Mouse (Mus musculus) lung, postnatal 14 days (tissue): ENCODE measurements around the gene Gpc6.
"Not testable (repeated sequence)": the region's sequence is repeated elsewhere in the genome, so short reads cannot be mapped to it uniquely, and the experiment has no call there.

Source experiments
- DNase-seq: peaks from one replicate; pipeline ENCODE4 v3.0.0; 2021

Gpc6 gene

DNA sequence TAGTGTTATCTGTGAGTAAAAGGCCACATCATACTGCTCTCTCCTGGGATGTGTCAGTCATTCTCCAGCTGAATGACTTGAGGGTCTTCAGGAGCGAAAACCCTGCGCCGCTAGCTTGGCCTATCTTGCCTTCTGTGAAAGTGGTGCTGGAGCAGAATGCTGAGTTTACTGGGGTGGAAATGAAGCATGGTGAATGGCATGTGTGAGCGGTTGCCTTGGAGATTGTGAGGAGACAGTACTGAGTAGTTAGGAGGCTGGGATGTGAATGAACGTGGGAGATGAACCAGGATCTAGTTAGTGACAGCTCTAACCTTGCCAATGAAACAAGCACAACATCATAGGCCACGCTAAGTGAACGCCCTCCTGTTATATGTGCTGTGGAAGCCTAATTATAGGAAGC lies 458.1 kb downstream of the Gpc6 start:
- DNase-seq: no peak

GRCm38 (mm10) chr14:117384096-117384770 lies 459.1 kb downstream of the Gpc6 start:
- no peak for DNase-seq

DNA sequence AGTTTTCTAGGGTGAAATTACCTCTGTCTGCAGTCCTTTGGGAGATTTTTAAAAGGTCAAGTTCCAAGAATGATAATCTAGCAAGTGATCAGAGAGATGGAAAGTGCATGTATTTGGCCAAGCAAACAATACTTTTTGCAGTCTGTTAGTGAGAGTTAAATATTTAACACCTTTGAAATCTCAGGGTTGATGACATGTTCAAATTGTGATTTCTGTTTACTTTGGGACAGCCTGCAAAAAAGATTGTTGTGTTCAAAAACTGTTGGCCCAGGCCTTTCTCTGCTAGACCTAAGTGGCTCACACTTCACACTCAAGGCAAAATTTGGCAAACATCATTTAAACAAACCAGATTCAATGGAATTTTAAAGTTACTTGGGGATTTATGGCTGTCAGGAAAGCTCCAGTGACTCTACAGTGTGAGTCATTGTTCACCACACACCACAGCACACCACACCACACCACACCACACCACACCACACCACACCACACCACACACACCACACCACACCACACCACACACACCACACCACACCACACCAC lies 460.7 kb downstream of the Gpc6 start:
- DNase-seq: no peak

GRCm38 (mm10) chr14:117390794-117391320 lies 465.7 kb downstream of the Gpc6 start:
- DNase-seq: no peak

DNA sequence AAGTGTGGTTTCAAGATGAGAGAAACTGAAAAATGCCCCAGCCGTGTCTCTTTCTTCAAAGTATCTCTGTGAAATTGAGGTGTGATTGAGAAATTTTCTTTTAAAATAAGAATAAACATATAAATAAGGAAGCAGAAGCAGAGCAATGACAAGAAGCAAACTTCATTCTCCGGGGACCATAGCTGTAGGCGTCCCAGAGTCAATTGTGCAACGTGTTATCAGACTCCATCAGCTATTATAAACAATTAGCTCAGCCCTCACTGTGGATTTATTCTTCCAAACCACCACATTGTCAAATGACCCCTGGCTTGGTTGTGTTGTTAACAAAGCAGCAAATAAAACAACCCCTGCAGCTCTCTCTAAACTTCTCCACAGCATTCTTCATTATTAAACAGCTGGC lies 466.3 kb downstream of the Gpc6 start:
- no peak for DNase-seq

GRCm38 (mm10) chr14:117397165-117397564 lies 472.1 kb downstream of the Gpc6 start:
- DNase-seq: no peak

DNA sequence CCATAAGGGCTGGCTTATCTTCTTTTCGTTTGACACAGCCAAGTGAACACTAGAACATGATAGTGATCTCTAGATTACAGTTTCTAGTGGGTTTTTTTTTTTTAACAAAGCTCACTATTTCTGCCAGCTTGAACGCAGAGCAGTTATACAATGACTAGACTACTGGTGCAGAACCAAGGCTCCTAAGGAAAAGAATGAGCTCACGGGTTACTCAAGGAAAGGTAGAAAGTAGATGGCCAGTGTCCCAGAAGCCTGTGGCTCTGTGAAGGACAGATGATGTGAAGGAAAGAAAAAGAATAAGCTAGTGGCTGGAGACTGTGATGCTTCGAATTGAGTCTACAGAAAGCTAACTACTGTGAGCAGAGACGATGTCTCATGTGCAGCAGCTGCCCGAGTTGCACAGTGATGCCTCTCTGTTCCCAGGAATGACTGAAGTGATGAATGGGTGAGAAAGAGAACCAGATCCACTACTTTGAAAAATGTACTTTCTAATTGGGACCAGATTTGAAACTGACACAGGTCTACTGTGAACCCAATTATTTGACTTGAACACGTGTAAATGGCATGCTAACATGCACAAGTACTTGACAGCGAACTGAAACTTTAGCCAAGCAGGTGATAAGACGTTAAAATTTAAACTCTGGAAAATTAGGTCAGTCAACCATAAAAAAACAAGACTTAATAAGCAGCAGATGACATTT lies 482.9 kb downstream of the Gpc6 start:
- no peak for DNase-seq

GRCm38 (mm10) chr14:117408525-117408835 lies 483.4 kb downstream of the Gpc6 start:
- no peak for DNase-seq

DNA sequence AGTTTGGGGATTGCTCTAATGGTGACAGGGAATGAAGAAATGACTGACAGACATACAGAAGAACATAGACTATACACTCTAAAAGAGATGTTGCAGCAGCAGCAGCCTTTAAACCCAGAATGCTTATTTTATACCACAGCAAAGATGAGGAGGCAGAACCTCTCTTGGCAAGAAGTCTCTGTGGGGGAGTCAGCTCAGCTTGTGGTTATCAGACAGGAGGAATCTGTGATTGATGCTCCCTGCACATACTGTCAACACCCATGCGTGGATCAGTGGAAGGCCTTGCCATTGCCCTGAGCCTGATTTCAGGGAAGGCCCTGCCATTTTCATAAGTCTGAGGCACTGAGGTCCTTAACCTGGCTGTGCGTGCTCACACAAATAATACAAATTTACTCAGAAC lies 484.7 kb downstream of the Gpc6 start:
- DNase-seq: no peak

DNA sequence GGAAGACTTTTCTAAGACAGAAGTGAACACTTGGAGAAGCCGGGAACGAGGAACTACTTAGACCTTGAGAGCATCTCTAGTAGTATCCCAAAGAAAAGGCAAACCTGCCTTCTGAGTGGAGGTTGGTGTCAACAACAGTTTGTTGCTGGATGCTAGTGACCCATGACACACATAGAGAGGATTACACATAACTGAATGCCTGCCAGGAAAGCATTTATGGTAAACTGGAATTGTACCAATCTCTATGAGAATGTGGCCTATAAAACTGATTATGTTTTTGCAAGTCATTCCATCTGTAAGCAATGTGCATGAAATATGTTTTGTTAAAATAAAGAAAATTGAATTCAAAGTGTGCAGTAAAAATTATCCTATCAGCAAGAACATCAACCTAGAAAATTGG lies 485.4 kb downstream of the Gpc6 start:
- DNase-seq: no peak

DNA sequence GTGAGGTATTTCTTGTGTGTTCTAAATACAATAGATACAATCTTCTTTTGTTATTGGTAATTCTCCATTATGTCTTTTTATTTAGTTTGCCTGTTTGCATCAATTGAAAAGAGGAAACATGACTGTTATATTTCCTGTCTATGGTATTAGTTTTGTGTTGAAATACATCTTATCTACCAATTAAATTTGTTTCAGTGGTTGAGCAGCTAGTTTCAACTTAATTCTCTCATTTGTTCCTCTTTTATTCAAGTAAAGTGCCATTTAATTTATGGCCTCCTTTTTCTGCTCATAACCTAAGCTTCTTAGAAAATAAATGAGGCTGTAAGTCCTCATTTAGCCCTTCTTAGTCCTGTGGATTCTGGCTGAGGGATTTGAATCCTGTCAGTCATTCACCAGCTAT lies 489.9 kb downstream of the Gpc6 start:
- DNase-seq: no peak

DNA sequence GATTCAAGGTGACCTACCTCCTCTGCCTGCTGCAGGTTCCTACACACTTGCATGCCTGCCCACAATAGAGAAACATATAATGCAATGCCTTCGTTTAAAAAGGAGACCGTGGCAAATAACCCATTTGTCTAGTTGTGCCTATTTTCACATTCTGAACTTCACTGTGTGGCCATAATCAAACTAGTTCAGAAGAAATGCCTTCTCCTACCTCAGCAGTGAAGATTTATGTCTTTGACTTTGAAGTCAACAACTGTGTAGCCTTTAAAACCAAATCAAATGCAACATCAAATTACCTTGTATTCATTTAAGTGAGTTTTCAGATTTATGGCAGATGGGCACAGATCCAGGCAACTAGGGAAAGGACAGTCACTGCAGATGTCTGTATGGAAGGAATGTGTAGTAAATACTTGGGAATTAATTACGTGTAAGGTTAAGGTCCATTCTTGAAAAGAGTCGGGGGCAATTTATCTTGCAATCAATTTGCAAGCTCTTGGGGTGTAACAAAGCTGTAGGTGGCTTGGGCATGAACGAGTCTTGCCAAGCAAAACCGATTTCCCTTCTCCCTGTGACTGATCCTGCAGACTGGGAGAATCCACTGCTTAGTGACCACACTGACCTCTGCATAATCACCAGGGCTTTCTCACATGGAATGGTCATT lies 494.6 kb downstream of the Gpc6 start:
- no peak for DNase-seq

DNA sequence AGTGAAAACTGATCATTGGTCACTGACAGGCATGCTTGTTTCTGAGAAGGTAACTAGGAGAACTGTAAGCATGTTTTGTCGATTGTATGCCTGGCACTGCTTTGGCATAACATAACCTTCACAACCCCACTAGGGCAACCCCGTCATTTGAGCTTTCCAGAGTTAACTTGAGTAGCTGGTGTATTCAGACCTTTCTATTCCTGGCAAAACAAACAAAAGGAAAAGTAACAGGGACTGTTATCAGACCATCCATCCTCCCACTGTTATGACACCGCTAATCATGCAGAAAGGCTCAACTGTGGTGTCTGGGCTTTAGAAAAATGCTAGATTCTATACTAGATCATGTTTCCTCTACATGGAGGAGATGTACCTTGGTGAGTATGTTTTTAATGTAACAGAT lies 496.1 kb downstream of the Gpc6 start:
- no peak for DNase-seq

- no peak for DNase-seq
These were observed 501.0 kb downstream of the Gpc6 start for GRCm38 (mm10) chr14:117426116-117426515.

DNA sequence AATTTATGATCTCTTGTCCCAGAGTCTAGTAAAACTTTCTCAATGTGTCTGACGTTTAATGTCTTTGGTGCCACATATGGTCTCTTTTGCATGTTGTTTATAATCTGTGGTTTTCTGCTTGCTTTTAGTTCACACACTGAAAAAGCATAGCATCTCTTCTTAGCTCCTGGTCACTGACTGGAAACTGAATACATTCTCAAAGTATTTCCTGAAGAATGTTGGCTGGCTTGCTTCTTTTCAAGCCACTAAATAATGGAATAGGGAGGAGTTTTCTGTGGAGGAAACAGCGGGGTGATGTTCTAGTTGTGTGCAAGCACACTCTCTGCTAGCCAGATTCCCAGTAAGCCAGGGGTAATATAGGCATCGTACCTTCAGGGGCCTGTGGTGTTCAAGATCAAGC lies 502.7 kb downstream of the Gpc6 start:
- DNase-seq: no peak

DNA sequence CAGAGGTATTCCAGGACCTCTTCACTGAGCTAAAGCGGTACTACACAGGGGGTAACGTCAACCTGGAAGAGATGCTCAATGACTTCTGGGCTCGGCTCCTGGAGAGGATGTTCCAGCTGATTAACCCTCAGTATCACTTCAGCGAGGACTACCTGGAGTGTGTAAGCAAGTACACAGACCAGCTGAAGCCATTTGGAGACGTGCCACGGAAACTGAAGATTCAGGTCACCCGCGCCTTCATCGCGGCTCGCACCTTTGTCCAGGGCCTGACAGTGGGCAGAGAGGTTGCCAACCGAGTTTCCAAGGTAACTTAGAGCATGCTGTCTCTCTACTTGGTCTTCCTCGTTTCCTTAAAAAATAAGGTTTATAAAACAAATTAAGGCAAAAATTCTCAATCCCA lies 510.6 kb downstream of the Gpc6 start:
- DNase-seq: no peak

DNA sequence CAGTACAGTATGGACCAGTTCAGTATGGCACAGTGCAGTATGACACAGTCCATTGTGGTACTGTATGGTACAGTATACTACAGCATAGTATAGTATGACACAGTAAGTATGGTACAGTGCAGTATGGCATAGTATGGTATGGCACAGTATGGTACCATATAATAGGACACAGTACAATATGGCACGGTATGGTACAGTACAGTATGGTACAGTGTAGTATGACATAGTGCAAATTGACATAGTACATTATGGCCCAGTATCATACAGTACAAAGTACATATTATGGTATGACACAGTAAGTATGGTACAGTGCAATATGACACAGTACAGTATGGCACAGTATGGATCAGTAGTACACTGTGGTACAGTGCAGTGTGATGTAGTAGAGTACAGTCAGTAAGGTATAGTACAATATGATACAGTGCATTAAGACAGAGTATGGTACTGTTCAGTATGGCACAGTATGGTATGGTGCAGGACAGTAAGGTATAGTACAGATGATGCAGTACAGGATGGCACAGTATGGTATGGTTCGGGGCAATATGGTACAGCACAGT lies 521.6 kb downstream of the Gpc6 start:
- not testable (repeated sequence) for DNase-seq

DNA sequence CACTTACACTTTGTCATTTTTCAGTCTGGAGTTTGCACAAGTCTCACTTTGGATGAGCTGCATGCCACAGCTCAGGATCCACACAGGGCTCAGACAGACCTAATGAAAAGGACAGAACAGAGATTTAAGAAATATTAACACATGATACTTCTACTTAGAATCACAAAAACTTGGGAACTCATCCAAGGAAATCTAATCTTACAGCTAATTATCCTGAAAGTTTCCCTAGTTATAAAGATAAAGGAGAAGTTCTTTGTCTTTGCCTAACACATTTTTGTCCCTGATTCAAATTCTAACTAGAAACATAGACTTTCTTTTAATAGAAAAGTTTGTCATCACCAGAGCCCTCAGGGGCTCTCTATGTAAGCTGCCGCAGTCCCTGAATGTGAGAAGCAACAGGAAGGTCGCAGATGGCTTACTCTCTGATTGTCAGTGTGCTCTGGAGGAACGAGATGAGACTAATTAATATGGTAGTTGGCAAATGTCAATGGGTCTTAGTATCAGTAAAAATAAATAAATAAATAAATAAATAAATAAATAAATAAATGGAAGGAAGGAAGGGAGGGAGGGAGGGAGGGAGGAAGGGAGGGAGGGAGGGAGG lies 526.4 kb downstream of the Gpc6 start:
- DNase-seq: no peak

- DNase-seq: no peak
These were observed 527.0 kb downstream of the Gpc6 start for GRCm38 (mm10) chr14:117452150-117452549.

GRCm38 (mm10) chr14:117473378-117473777 lies 548.3 kb downstream of the Gpc6 start:
- no peak for DNase-seq

- no peak for DNase-seq
These were observed 553.8 kb downstream of the Gpc6 start for GRCm38 (mm10) chr14:117478879-117479278.

DNA sequence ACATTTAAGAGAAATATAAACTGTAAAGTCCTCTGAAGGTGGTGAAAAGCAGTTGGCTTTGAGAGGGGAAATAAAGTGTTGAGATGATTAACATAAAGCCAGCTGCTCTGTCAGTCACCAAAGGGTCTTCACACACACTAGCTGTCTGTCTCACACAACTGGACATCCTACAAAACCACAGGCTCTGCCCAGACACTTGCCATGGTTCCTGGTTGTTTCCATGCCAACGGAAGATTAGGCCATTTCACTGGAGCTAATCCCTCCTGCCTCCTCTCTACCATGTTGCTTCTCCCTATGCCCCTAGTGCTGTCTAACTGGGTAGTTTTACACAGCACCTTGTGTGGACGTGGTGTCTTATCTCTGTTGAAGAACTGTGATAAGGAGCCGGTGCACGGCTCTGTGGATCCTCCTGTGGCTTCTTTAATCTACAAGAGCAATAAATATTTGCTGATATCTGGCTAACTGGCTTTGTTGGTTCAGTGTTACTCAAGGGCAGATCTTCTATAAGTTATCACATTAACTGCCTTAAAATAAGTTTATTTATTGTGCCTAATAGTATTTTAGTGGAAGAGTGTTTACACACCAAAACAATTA lies 562.1 kb downstream of the Gpc6 start:
- no peak for DNase-seq

- no peak for DNase-seq
These were observed 565.4 kb downstream of the Gpc6 start for GRCm38 (mm10) chr14:117490469-117490868.
